ENCODE assay signal across 26 mouse cellular contexts in genomic region chr17:72868181-72868580, GRCm38 (mm10). TPM values are rescaled to one million over a fixed set of nuclear protein-coding genes. Genes with fewer than 3 reads are reported as not detected.
DNase-seq lines count a peak whose midpoint lies in the region; ATAC-seq and TF ChIP-seq lines count a peak whose summit lies in the region.
"Had no signal": no experiment of that assay in that cellular context is flagged by ENCODE, and none has a peak within 500 bp of the region (broad histone marks: within the 10 kb centered on the region; RNA-seq: fewer than 3 reads in every experiment).

No protein-coding gene starts in this region.

- H3K9ac ChIP-seq in intestine, embryonic 16.5 days (ENCODE audit: low read depth, low read length), result no peak overlapping the region
- H3K9ac ChIP-seq: embryonic facial prominence, embryonic 13.5 days; embryonic facial prominence, embryonic 15.5 days; forebrain, embryonic 12.5 days had no signal

- H3K4me3 ChIP-seq in heart, embryonic 10.5 days, result no peak overlapping the region
- no peak overlapping the region for H3K4me3 ChIP-seq in intestine, embryonic 16.5 days (ENCODE audit: low read length)
- no peak overlapping the region for H3K4me3 ChIP-seq in gastrocnemius, adult 2 months
- H3K4me3 ChIP-seq: embryonic facial prominence, embryonic 13.5 days; embryonic facial prominence, embryonic 15.5 days; erythroblast, embryonic 14.5 days; forebrain, embryonic 10.5 days; forebrain, embryonic 12.5 days had no signal

- intact Hi-C loops in gastrocnemius, adult 2 months (cut with DNase I), result no loop called here

- H3K27ac ChIP-seq in heart, embryonic 10.5 days, result no peak overlapping the region
- H3K27ac ChIP-seq in intestine, embryonic 16.5 days (ENCODE audit: low read length), result no peak overlapping the region
- H3K27ac ChIP-seq in gastrocnemius, adult 2 months, result no peak overlapping the region
- H3K27ac ChIP-seq: embryonic facial prominence, embryonic 13.5 days; embryonic facial prominence, embryonic 15.5 days; forebrain, embryonic 10.5 days; forebrain, embryonic 12.5 days had no signal

- no peaks in the 10 kb centered on the region for H3K9me3 ChIP-seq in heart, embryonic 10.5 days
- H3K9me3 ChIP-seq in intestine, embryonic 16.5 days (ENCODE audit: control insufficient read depth, low read length), result no peaks in the 10 kb centered on the region
- H3K9me3 ChIP-seq: embryonic facial prominence, embryonic 13.5 days; embryonic facial prominence, embryonic 15.5 days; forebrain, embryonic 10.5 days; forebrain, embryonic 12.5 days had no signal

- 91% methylated on average over 2 of the region's 2 CpGs for WGBS in heart, embryonic 10.5 days
- 89% methylated on average over 2 of the region's 2 CpGs for WGBS in intestine, embryonic 16.5 days

- H3K4me2 ChIP-seq in intestine, embryonic 16.5 days (ENCODE audit: low read depth, low read length), result no peak overlapping the region
- H3K4me2 ChIP-seq: embryonic facial prominence, embryonic 13.5 days; embryonic facial prominence, embryonic 15.5 days; forebrain, embryonic 12.5 days had no signal

- H3K4me1 ChIP-seq in heart, embryonic 10.5 days, result no peaks in the 10 kb centered on the region
- no peaks in the 10 kb centered on the region for H3K4me1 ChIP-seq in intestine, embryonic 16.5 days (ENCODE audit: control insufficient read depth, insufficient read depth, low read length)
- H3K4me1 ChIP-seq: embryonic facial prominence, embryonic 13.5 days; embryonic facial prominence, embryonic 15.5 days; forebrain, embryonic 10.5 days; forebrain, embryonic 12.5 days had no signal

- no peak for TF ChIP-seq CTCF in gastrocnemius, adult 2 months (IDR thresholded peaks at IDR 0.05)

- ATAC-seq in intestine, embryonic 16.5 days, result no peak
- ATAC-seq: activated CD4-positive, CD25-positive, alpha-beta regulatory T cell, adult 4 months; forebrain, embryonic 14.5 days; forebrain, embryonic 16.5 days; Patski had no signal

- DNase-seq in heart, embryonic 10.5 days (ENCODE audit: low spot score), result peak; percentile 28
- DNase-seq in heart, adult 18-20 months, result no peak
- DNase-seq in NIH3T3 (ENCODE audit: low read depth) (peak; percentile 59), adipocyte (ENCODE audit: low spot score) (peak; percentile 73)
- DNase-seq in gastrocnemius, adult 2 months, result no peak
- DNase-seq: adrenal gland, adult 2 months; adrenal gland, postnatal 10 days; adrenal gland, postnatal 25 days; cerebellum, adult 11 months; cerebellum, adult 18-20 months; cerebellum, adult 8-10 months; cerebellum, adult 9-11 months; cerebellum, postnatal 14 days; cerebellum, postnatal 36 days; embryo, embryonic 11 days had no signal

- H3K36me3 ChIP-seq in heart, embryonic 10.5 days, result no peaks in the 10 kb centered on the region
- H3K36me3 ChIP-seq in intestine, embryonic 16.5 days (ENCODE audit: control insufficient read depth, insufficient read depth, low read length), result no peaks in the 10 kb centered on the region
- H3K36me3 ChIP-seq: embryonic facial prominence, embryonic 13.5 days; embryonic facial prominence, embryonic 15.5 days; forebrain, embryonic 10.5 days; forebrain, embryonic 12.5 days had no signal

- no peaks in the 10 kb centered on the region for H3K27me3 ChIP-seq in heart, embryonic 10.5 days (ENCODE audit: insufficient read depth, poor library complexity, severe bottlenecking)
- H3K27me3 ChIP-seq in intestine, embryonic 16.5 days (replicated peaks; ENCODE audit: control insufficient read depth, insufficient read depth, low read length), result no peaks in the 10 kb centered on the region
- H3K27me3 ChIP-seq: embryonic facial prominence, embryonic 13.5 days; embryonic facial prominence, embryonic 15.5 days; forebrain, embryonic 12.5 days; Patski had no signal

RNA-seq across cellular contexts. Expression of gene Ypel5, which starts 31.9 kb away (rescaled TPM):
- polyA plus RNA-seq in heart, embryonic 10.5 days (2016; fragmentation: Nextera tagmentation; extraction: Ambion mirVana), result 34.7 and 44.9 TPM in 2 replicates
- 10 to 100 TPM; 39.3 to 42.8 TPM for total RNA-seq in heart, adult 18-20 months (2021)
- 37.4 and 43.2 TPM in 2 replicates for polyA plus RNA-seq in intestine, embryonic 16.5 days (2015; fragmentation: Nextera tagmentation; extraction: Ambion mirVana)
- 10 to 100 TPM; 25.0 to 28.9 TPM for total RNA-seq in gastrocnemius, adult 2 months (2021)

RNA-seq across cellular contexts. Expression of gene Lbh, which starts 49.9 kb away (rescaled TPM):
- 10.8 and 15.4 TPM in 2 replicates for polyA plus RNA-seq in heart, embryonic 10.5 days (2016; fragmentation: Nextera tagmentation; extraction: Ambion mirVana)
- total RNA-seq in heart, adult 18-20 months (2021), result 100 to 1,000 TPM; 432 to 483 TPM
- polyA plus RNA-seq in intestine, embryonic 16.5 days (2015; fragmentation: Nextera tagmentation; extraction: Ambion mirVana), result 5.5 and 7.6 TPM in 2 replicates
- total RNA-seq in gastrocnemius, adult 2 months (2021), result 1 to 10 TPM; 5.5 to 8.3 TPM
- total RNA-seq: MEL had no signal

Comparison
In these comparisons a context has a peak if more than half of its experiments do, and no peak if none do; other contexts are left out.
1. DNase-seq: peak in heart, embryonic 10.5 days (single experiment), NIH3T3 (single experiment) and adipocyte (single experiment); none in heart, adult 18-20 months (0 of 2) and gastrocnemius, adult 2 months (single experiment).
2. RNA of gene Lbh, which starts 49.9 kb away (total RNA-seq): 432 to 483 TPM in heart, adult 18-20 months; 5.5 to 8.3 TPM in gastrocnemius, adult 2 months; every median in the first group is over 10 times any median in the second.